Mouse (Mus musculus): ENCODE results near the gene Slc13a4. TPM values are rescaled to one million over a fixed set of nuclear protein-coding genes. Genes with fewer than 3 reads are reported as not detected.

The Slc13a4 gene
- not detected in 2 replicates for total RNA-seq (2017)

GRCm38 (mm10) chr6:35308037-35308436, at the start of gene Slc13a4:
TSS of gene Slc13a4 (minus strand) at chr6:35308131.
- no peak for ATAC-seq (replicated peaks; ENCODE audit: low read depth, poor library complexity, severe bottlenecking)

GRCm38 (mm10) chr6:35355320-35355719, 47.4 kb upstream of the Slc13a4 start:
- ATAC-seq (replicated peaks; ENCODE audit: low read depth, poor library complexity, severe bottlenecking) = no peak

- ATAC-seq (replicated peaks; ENCODE audit: low read depth, poor library complexity, severe bottlenecking) = no peak
These were observed 46.7 kb upstream of the Slc13a4 start for GRCm38 (mm10) chr6:35354622-35354998.

- ATAC-seq (replicated peaks; ENCODE audit: low read depth, poor library complexity, severe bottlenecking) = no peak
These were observed 46.1 kb upstream of the Slc13a4 start for GRCm38 (mm10) chr6:35353846-35354621.

- ATAC-seq (replicated peaks; ENCODE audit: low read depth, poor library complexity, severe bottlenecking) = no peak
These were observed 45.5 kb upstream of the Slc13a4 start for GRCm38 (mm10) chr6:35353416-35353815.

GRCm38 (mm10) chr6:35352867-35353266, 44.9 kb upstream of the Slc13a4 start:
- peak; percentile 92 for ATAC-seq (replicated peaks; ENCODE audit: low read depth, poor library complexity, severe bottlenecking)

GRCm38 (mm10) chr6:35351826-35352225, 43.9 kb upstream of the Slc13a4 start:
- no peak for ATAC-seq (replicated peaks; ENCODE audit: low read depth, poor library complexity, severe bottlenecking)

GRCm38 (mm10) chr6:35349784-35350183, 41.9 kb upstream of the Slc13a4 start:
- ATAC-seq (replicated peaks; ENCODE audit: low read depth, poor library complexity, severe bottlenecking) = no peak

GRCm38 (mm10) chr6:35338640-35339039, 30.7 kb upstream of the Slc13a4 start:
- ATAC-seq (replicated peaks; ENCODE audit: low read depth, poor library complexity, severe bottlenecking) = 0 out of 2 replicates have a peak, but pooled peaks have one; percentile 32

- no peak for ATAC-seq (replicated peaks; ENCODE audit: low read depth, poor library complexity, severe bottlenecking)
These were observed 29.9 kb upstream of the Slc13a4 start for GRCm38 (mm10) chr6:35337836-35338235.

GRCm38 (mm10) chr6:35335452-35335851, 27.5 kb upstream of the Slc13a4 start:
- ATAC-seq (replicated peaks; ENCODE audit: low read depth, poor library complexity, severe bottlenecking) = no peak

- ATAC-seq (replicated peaks; ENCODE audit: low read depth, poor library complexity, severe bottlenecking) = no peak
These were observed 26.3 kb upstream of the Slc13a4 start for GRCm38 (mm10) chr6:35334278-35334677.

- no peak for ATAC-seq (replicated peaks; ENCODE audit: low read depth, poor library complexity, severe bottlenecking)
These were observed 25.7 kb upstream of the Slc13a4 start for GRCm38 (mm10) chr6:35333632-35334031.

- ATAC-seq (replicated peaks; ENCODE audit: low read depth, poor library complexity, severe bottlenecking) = no peak
These were observed 22.9 kb upstream of the Slc13a4 start for GRCm38 (mm10) chr6:35330834-35331233.

GRCm38 (mm10) chr6:35329956-35330355, 22.0 kb upstream of the Slc13a4 start:
- ATAC-seq (replicated peaks; ENCODE audit: low read depth, poor library complexity, severe bottlenecking) = no peak

GRCm38 (mm10) chr6:35326111-35326515, 18.2 kb upstream of the Slc13a4 start, which contains the start of gene Fam180a:
TSS of gene Fam180a (minus strand) at chr6:35326141.
- ATAC-seq (replicated peaks; ENCODE audit: low read depth, poor library complexity, severe bottlenecking) = peak; percentile 96

- ATAC-seq (replicated peaks; ENCODE audit: low read depth, poor library complexity, severe bottlenecking) = no peak
These were observed 16.4 kb upstream of the Slc13a4 start for GRCm38 (mm10) chr6:35324306-35324705.

GRCm38 (mm10) chr6:35323046-35323445, 15.1 kb upstream of the Slc13a4 start:
- no peak for ATAC-seq (replicated peaks; ENCODE audit: low read depth, poor library complexity, severe bottlenecking)

- peak; percentile 54; the same call in 1 of the 2 replicates for ATAC-seq (replicated peaks; ENCODE audit: low read depth, poor library complexity, severe bottlenecking)
These were observed 13.2 kb upstream of the Slc13a4 start for GRCm38 (mm10) chr6:35321105-35321504.

- ATAC-seq (replicated peaks; ENCODE audit: low read depth, poor library complexity, severe bottlenecking) = 0 out of 2 replicates have a peak, but pooled peaks have one; percentile 18
These were observed 11.9 kb upstream of the Slc13a4 start for GRCm38 (mm10) chr6:35319850-35320249.

GRCm38 (mm10) chr6:35313520-35313919, 5.6 kb upstream of the Slc13a4 start:
- no peak for ATAC-seq (replicated peaks; ENCODE audit: low read depth, poor library complexity, severe bottlenecking)

GRCm38 (mm10) chr6:35309406-35309805, 1.5 kb upstream of the Slc13a4 start:
- ATAC-seq (replicated peaks; ENCODE audit: low read depth, poor library complexity, severe bottlenecking) = no peak
